Mouse (Mus musculus) heart, embryonic 10.5 days (tissue): ENCODE data around the gene Il4i1. TPM values are rescaled to one million over a fixed set of nuclear protein-coding genes. Genes with fewer than 3 reads are reported as not detected.

ENCODE experiments used
- DNase-seq: peaks from one replicate; pipeline ENCODE4 v3.0.0-alpha.2; 2017; ENCODE audit warnings: low spot score
- H3K27ac ChIP-seq: fragments of 300-500 bp; sonication (generic); 2 replicates; pipeline ENCODE4 v1.5.1; 2016; ENCODE audit warnings: mild to moderate bottlenecking
- H3K27me3 ChIP-seq: fragments of 300-500 bp; sonication (generic); 2 replicates; pipeline ENCODE4 v1.6.1; 2016; ENCODE audit warnings: mild to moderate bottlenecking; ENCODE audit not compliant: poor library complexity, insufficient read depth, severe bottlenecking
- H3K36me3 ChIP-seq: fragments of 300-500 bp; sonication (generic); 2 replicates; pipeline ENCODE4 v1.6.1; 2016; ENCODE audit warnings: mild to moderate bottlenecking, moderate library complexity
- H3K4me1 ChIP-seq: fragments of 300-500 bp; sonication (generic); 2 replicates; pipeline ENCODE4 v1.6.1; 2016; ENCODE audit warnings: mild to moderate bottlenecking
- H3K4me3 ChIP-seq: fragments of 300-500 bp; sonication (generic); 2 replicates; pipeline ENCODE4 v1.5.1; 2016; ENCODE audit warnings: mild to moderate bottlenecking, moderate library complexity
- H3K9me3 ChIP-seq: fragments of 300-500 bp; sonication (generic); 2 replicates; pipeline ENCODE4 v1.6.1; 2016; ENCODE audit warnings: mild to moderate bottlenecking, moderate library complexity
- WGBS: fragments of 180-500 bp; shearing (Covaris S2); methylation state at CpG from one replicate; pipeline ENCODE4 v1.1.7; 2016; 5-methylcytosine and 5-hydroxymethylcytosine counted together
- microRNA counts: library from miRNA; unstranded; fragments of <30 nt; microRNA quantifications from one replicate; lab custom pipeline; 2017
- microRNA-seq: library from miRNA; unstranded; fragments of <30 nt; microRNA quantifications from one replicate; pipeline ENCODE4, GENCODE M21; 2017
- polyA plus RNA-seq: library from polyadenylated mRNA; unstranded; fragments of >200 nt; fragmentation: Nextera tagmentation; extraction: Ambion mirVana; gene quantifications from 2 replicates; pipeline ENCODE4 v1.2.1, GENCODE M21; 2016

Il4i1 gene
- polyA plus RNA-seq, 1 experiment from 2014 or later: 0.41 TPM

GRCm38 (mm10) chr7:44883036-44883435 lies 66.8 kb downstream of the Il4i1 start:
- 89% methylated on average over 3 of the region's 3 CpGs for WGBS
- Histone ChIP-seq H3K27me3 (no peaks in the 10 kb centered on the region), H3K4me1 (peaks cover 15% of the 10 kb centered on the region), H3K4me3 (no peak overlapping the region), H3K27ac (no peak overlapping the region), H3K36me3 (peaks cover 87% of the 10 kb centered on the region), H3K9me3 (no peaks in the 10 kb centered on the region)
- DNase-seq: no peak

GRCm38 (mm10) chr7:44884637-44885036 lies 68.5 kb downstream of the Il4i1 start:
- 94% methylated on average over 5 of the region's 5 CpGs for WGBS

GRCm38 (mm10) chr7:44886964-44887363 lies 70.8 kb downstream of the Il4i1 start:
- no peak for DNase-seq
- Histone ChIP-seq H3K27ac (no peak overlapping the region), H3K36me3 (peaks cover 73% of the 10 kb centered on the region), H3K4me1 (peaks cover 26% of the 10 kb centered on the region), H3K9me3 (no peaks in the 10 kb centered on the region), H3K4me3 (no peak overlapping the region), H3K27me3 (no peaks in the 10 kb centered on the region)
- 89% methylated on average over 7 of the region's 7 CpGs for WGBS

More at GRCm38 (mm10) chr7:44884637-44885036, 68.5 kb downstream of the Il4i1 start:
- Histone ChIP-seq H3K9me3 (no peaks in the 10 kb centered on the region), H3K36me3 (peaks cover 86% of the 10 kb centered on the region), H3K27me3 (no peaks in the 10 kb centered on the region), H3K4me1 (peaks cover 11% of the 10 kb centered on the region), H3K27ac (no peak overlapping the region), H3K4me3 (no peak overlapping the region)
- DNase-seq: no peak

GRCm38 (mm10) chr7:44888256-44889105 lies 72.3 kb downstream of the Il4i1 start:
- DNase-seq: no peak
- 0 out of 2 replicates have a peak overlapping the region, but pooled peaks have one; percentile 1 for H3K4me3 ChIP-seq
- no peak overlapping the region for H3K27ac ChIP-seq
- H3K9me3 ChIP-seq: no peaks in the 10 kb centered on the region
- peaks cover 26% of the 10 kb centered on the region for H3K4me1 ChIP-seq
- no peaks in the 10 kb centered on the region for H3K27me3 ChIP-seq
- peaks cover 58% of the 10 kb centered on the region for H3K36me3 ChIP-seq
- WGBS: 88% methylated on average over 13 of the region's 13 CpGs

GRCm38 (mm10) chr7:44890180-44890579 lies 74.0 kb downstream of the Il4i1 start:
- Histone ChIP-seq H3K27me3 (no peaks in the 10 kb centered on the region), H3K9me3 (no peaks in the 10 kb centered on the region), H3K27ac (no peak overlapping the region), H3K36me3 (peaks cover 44% of the 10 kb centered on the region), H3K4me3 (no peak overlapping the region), H3K4me1 (peaks cover 26% of the 10 kb centered on the region)
- DNase-seq: no peak
- WGBS: 81% methylated on average over 7 of the region's 7 CpGs

MicroRNA genes within 50 kb of the gene (microRNA counts, 519-probe panel; counts per million panel counts)
- not detected for microRNA mmu-miR-707 (lab: Ali Mortazavi, UCI)

Small RNA genes lying within 50 kb of the gene (microRNA-seq; reads per million reads assigned to microRNA genes)
- not detected for gene Mir707

Other genes with a start within 250 kb of the Il4i1 start
- 0.64 TPM in 1 of 2 replicates, not detected in the other for gene Napsa, start 244.0 kb upstream of the Il4i1 start, polyA plus RNA-seq
- 0.02 and 0.24 TPM in 2 replicates for gene Kcnc3, start 225.7 kb upstream of the Il4i1 start, polyA plus RNA-seq
- gene Myh14, start 145.5 kb upstream of the Il4i1 start, polyA plus RNA-seq: 0.68 and 2.4 TPM in 2 replicates
- not detected in 2 replicates for gene Izumo2, start 107.6 kb upstream of the Il4i1 start, polyA plus RNA-seq
- 34.0 and 35.5 TPM in 2 replicates for gene Vrk3, start 68.0 kb upstream of the Il4i1 start, polyA plus RNA-seq
- gene Zfp473, start 65.3 kb upstream of the Il4i1 start, polyA plus RNA-seq: 1.8 TPM in 2 replicates
- 128 and 132 TPM in 2 replicates for gene Nup62, start 299 bp upstream of the Il4i1 start, polyA plus RNA-seq
- 1.7 and 3.3 TPM in 2 replicates for gene Atf5, start 271 bp downstream of the Il4i1 start, polyA plus RNA-seq
- gene Akt1s1, start 32.6 kb downstream of the Il4i1 start, polyA plus RNA-seq: 102 and 103 TPM in 2 replicates
- 56.9 and 67.3 TPM in 2 replicates for gene Tbc1d17, start 32.7 kb downstream of the Il4i1 start, polyA plus RNA-seq
- 28.5 and 29.7 TPM in 2 replicates for gene Pnkp, start 40.8 kb downstream of the Il4i1 start, polyA plus RNA-seq
- 258 and 316 TPM in 2 replicates for gene Ptov1, start 53.4 kb downstream of the Il4i1 start, polyA plus RNA-seq
- 90.5 and 95.6 TPM in 2 replicates for gene Med25, start 76.3 kb downstream of the Il4i1 start, polyA plus RNA-seq
- gene Fuz, start 79.7 kb downstream of the Il4i1 start, polyA plus RNA-seq: 14.2 and 14.9 TPM in 2 replicates
- gene Ap2a1, start 113.1 kb downstream of the Il4i1 start, polyA plus RNA-seq: 73.9 and 82.1 TPM in 2 replicates
- gene Tsks, start 126.8 kb downstream of the Il4i1 start, polyA plus RNA-seq: 0.25 TPM in 1 of 2 replicates, not detected in the other
- gene Cpt1c, start 158.5 kb downstream of the Il4i1 start, polyA plus RNA-seq: 11.7 and 19.1 TPM in 2 replicates
- gene Prmt1, start 170.2 kb downstream of the Il4i1 start, polyA plus RNA-seq: 563 and 740 TPM in 2 replicates
- gene Irf3, start 181.3 kb downstream of the Il4i1 start, polyA plus RNA-seq: 61.8 and 71.1 TPM in 2 replicates
- 44.9 and 57.9 TPM in 2 replicates for gene Bcl2l12, start 182.3 kb downstream of the Il4i1 start, polyA plus RNA-seq
- gene Scaf1, start 200.0 kb downstream of the Il4i1 start, polyA plus RNA-seq: 40.5 and 41.0 TPM in 2 replicates
- gene Rras, start 201.6 kb downstream of the Il4i1 start, polyA plus RNA-seq: 50.5 and 57.5 TPM in 2 replicates
- 8.8 and 13.3 TPM in 2 replicates for gene Prr12, start 236.5 kb downstream of the Il4i1 start, polyA plus RNA-seq
- 59.9 and 65.2 TPM in 2 replicates for gene Nosip, start 246.0 kb downstream of the Il4i1 start, polyA plus RNA-seq
- 15.0 and 16.8 TPM in 2 replicates for gene Prrg2, start 246.3 kb downstream of the Il4i1 start, polyA plus RNA-seq